Mouse (Mus musculus) heart, adult 2 months (tissue): Measurements from ENCODE around the gene Bcar3.

Experiments used
- CTCF ChIP-seq: fragments of 200-600 bp; IDR thresholded peaks from 2 replicates; pipeline ENCODE4 v1.8.1; 2022; ENCODE audit warnings: antibody characterized with exemption, mild to moderate bottlenecking, moderate library complexity
- POLR2A ChIP-seq: fragments of 200-500 bp; IDR thresholded peaks from 2 replicates; pipeline ENCODE4 v1.6.1; 2011; ENCODE audit warnings: mild to moderate bottlenecking, low read depth, low read length, control low read depth; ENCODE audit not compliant: insufficient read depth

DNA sequence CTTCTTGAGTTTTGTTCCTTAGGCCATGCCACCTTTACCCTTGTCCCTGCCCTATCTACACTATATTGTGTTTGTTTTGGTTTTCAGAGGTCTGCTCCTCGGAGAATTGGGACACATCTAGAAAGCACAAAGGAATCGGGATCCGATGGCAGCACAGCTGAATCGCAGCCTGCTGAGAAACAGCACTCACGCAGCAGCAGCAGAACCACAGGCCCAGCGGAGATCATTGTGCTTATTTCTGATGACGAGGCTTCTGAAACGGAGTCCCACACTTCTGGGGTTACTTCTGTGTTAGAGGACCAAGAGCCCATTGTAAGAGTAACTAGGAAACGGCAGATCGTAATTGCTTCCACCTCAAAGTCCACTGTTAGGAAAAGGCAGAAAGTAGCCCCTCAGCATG, 18.8 kb upstream of the Bcar3 start:
- no peak for TF ChIP-seq POLR2A
- no peak for TF ChIP-seq CTCF
